Mouse (Mus musculus) neural tube, embryonic 14.5 days (tissue): ENCODE data around the gene Akap6. TPM values are rescaled to one million over a fixed set of nuclear protein-coding genes. Genes with fewer than 3 reads are reported as not detected.
A peak's percentile ranks its signal among the peaks of the same experiment; 100 is the strongest.

Source experiments
- ATAC-seq: fragments of 200-750 bp; cut with Nextera tagmentation; 2 replicates; pipeline ENCODE4 v1.8.0; 2017; ENCODE audit warnings: low read depth, mild to moderate bottlenecking, moderate TSS enrichment, moderate library complexity
- H3K27ac ChIP-seq: fragments of 300-500 bp; sonication (generic); 2 replicates; pipeline ENCODE4 v1.5.1; 2014; ENCODE audit warnings: low read depth, mild to moderate bottlenecking, control low read depth, low read length, moderate library complexity, mixed read lengths
- H3K27me3 ChIP-seq: fragments of 300-500 bp; sonication (generic); 2 replicates; pipeline ENCODE4 v1.6.1; 2014; ENCODE audit warnings: low read length; ENCODE audit not compliant: control insufficient read depth, insufficient read depth
- H3K36me3 ChIP-seq: fragments of 300-500 bp; sonication (generic); 2 replicates; pipeline ENCODE4 v1.6.1; 2014; ENCODE audit warnings: low read length, mixed read lengths; ENCODE audit not compliant: control insufficient read depth, insufficient read depth
- H3K4me1 ChIP-seq: fragments of 300-500 bp; sonication (generic); 2 replicates; pipeline ENCODE4 v1.6.1; 2014; ENCODE audit warnings: low read length; ENCODE audit not compliant: control insufficient read depth, insufficient read depth
- H3K4me2 ChIP-seq: fragments of 300-500 bp; sonication (generic); 2 replicates; pipeline ENCODE4 v1.6.1; 2014; ENCODE audit warnings: mild to moderate bottlenecking, low read depth, low read length, control low read depth
- H3K4me3 ChIP-seq: fragments of 300-500 bp; sonication (generic); 2 replicates; pipeline ENCODE4 v1.5.1; 2014; ENCODE audit warnings: low read depth, low read length, control low read depth, mixed read lengths
- H3K9ac ChIP-seq: fragments of 300-500 bp; sonication (generic); replicated peaks from 2 replicates; pipeline ENCODE4 v1.6.1; 2014; ENCODE audit warnings: low read depth, mild to moderate bottlenecking, control low read depth, low read length, mixed read lengths
- H3K9me3 ChIP-seq: fragments of 300-500 bp; sonication (generic); 2 replicates; pipeline ENCODE4 v1.6.1; 2016; ENCODE audit warnings: low read length; ENCODE audit not compliant: control insufficient read depth
- WGBS: fragments of 180-500 bp; shearing (Covaris S2); extraction: QIAGEN DNeasy Blood & Tissue Kit; methylation state at CpG from one replicate; pipeline ENCODE4 v1.1.7; 2014; 5-methylcytosine and 5-hydroxymethylcytosine counted together
- polyA plus RNA-seq: library from polyadenylated mRNA; unstranded; fragments of >200 nt; fragmentation: Nextera tagmentation; extraction: Ambion mirVana; gene quantifications from 2 replicates; pipeline ENCODE4 v1.2.1, GENCODE M21; 2014

The Akap6 gene
- polyA plus RNA-seq = 40.4 and 44.0 TPM in 2 replicates

GRCm38 (mm10) chr12:52699146-52699545 lies at the start of gene Akap6:
Gene Akap6 (plus strand): TSS chr12:52699383.
- peak within 1 kb of the TSS; percentile 68 for H3K9ac ChIP-seq
- peak within 1 kb of the TSS; percentile 79 for H3K4me2 ChIP-seq
- peak; percentile 86 for ATAC-seq
- peak within 1 kb of the TSS; percentile 58 for H3K4me3 ChIP-seq
- 8% methylated on average over 6 of the region's 6 CpGs for WGBS
- H3K4me1 ChIP-seq = peaks cover 32% of the 10 kb centered on the region
- no peaks in the 10 kb centered on the region for H3K9me3 ChIP-seq
- no peaks in the 10 kb centered on the region for H3K36me3 ChIP-seq
- peak within 1 kb of the TSS; percentile 90 for H3K27ac ChIP-seq
- H3K27me3 ChIP-seq = no peaks in the 10 kb centered on the region

DNA sequence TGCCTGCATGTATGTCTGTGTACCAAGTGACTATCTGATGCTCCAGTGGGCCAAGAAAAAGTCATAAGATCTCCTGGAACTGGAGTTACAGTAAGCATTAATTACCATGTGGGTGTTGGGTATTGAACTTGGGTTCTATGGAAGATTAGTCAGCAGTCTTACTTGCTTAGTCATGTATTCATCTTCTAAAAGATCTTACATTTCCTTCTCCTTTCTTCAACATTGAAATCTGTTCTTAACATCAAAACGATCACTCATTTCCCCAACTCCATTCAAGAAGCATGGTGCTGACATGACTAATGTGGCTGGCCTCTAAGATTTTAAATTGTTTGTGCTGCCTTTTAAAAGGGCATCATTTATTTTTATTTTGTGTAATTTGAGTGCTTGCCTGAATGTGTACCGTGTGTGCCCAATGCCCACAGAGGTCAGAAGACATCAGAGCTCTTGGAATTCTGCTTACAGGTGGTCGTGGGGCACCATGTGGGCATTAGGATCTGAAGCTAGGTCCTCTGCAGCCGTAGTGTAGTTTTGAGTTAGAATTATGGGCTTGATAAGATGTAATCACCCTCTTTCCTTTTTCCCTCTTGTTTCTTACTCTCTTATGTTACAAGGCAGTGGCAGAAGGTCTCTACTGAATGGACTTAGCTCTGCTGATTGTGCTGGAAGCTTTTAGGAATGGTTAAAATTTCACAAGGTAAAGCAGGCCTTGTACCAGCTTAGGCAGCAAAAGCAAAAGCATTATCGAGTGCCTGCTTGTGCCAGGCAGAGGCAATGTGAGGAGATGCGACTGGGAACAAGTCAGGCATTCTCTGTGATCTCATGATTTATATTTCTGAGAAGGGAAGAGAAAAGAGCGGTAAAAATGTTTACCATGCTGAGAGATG lies 36.0 kb upstream of the Akap6 start:
- no peak overlapping the region for H3K4me2 ChIP-seq
- no peak overlapping the region for H3K4me3 ChIP-seq
- WGBS = 82% methylated on average over 7 of the region's 7 CpGs
- H3K9me3 ChIP-seq = no peaks in the 10 kb centered on the region
- H3K27ac ChIP-seq = no peak overlapping the region
- ATAC-seq = no peak
- no peak overlapping the region for H3K9ac ChIP-seq
- no peaks in the 10 kb centered on the region for H3K36me3 ChIP-seq
- H3K27me3 ChIP-seq = no peaks in the 10 kb centered on the region
- H3K4me1 ChIP-seq = no peaks in the 10 kb centered on the region

- H3K4me2 ChIP-seq = no peak overlapping the region
- H3K9me3 ChIP-seq = no peaks in the 10 kb centered on the region
- ATAC-seq = no peak
- H3K4me1 ChIP-seq = no peaks in the 10 kb centered on the region
- H3K4me3 ChIP-seq = no peak overlapping the region
- 86% methylated on average over 5 of the region's 5 CpGs for WGBS
- H3K36me3 ChIP-seq = no peaks in the 10 kb centered on the region
- H3K27me3 ChIP-seq = no peaks in the 10 kb centered on the region
- no peak overlapping the region for H3K9ac ChIP-seq
- H3K27ac ChIP-seq = no peak overlapping the region
These were observed 34.2 kb upstream of the Akap6 start for GRCm38 (mm10) chr12:52664944-52665343.

DNA sequence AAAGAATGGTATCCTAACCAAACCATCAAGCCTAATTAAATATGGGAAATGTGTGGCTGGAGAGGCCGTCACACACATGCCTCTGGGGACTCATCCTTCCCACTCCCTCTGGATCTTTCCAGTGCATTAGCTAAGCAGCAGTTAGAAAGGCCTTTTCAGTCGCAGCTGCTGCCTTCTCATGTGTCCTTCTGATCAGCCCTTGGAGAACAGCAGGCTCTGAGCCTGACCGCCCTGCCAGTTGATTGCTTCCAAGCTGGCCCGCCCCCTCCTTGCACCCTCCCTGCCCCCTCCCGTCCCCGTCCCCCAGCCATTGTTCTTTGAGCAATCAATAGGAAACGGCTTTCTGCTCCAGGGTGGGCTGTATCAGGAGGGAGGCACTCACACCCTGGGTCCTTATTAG lies 27.7 kb upstream of the Akap6 start:
- no peaks in the 10 kb centered on the region for H3K36me3 ChIP-seq
- no peaks in the 10 kb centered on the region for H3K27me3 ChIP-seq
- H3K9ac ChIP-seq = no peak overlapping the region; the same call in 1 of the 2 replicates
- H3K4me1 ChIP-seq = peaks cover 7% of the 10 kb centered on the region; the same call in 1 of the 2 replicates
- H3K4me2 ChIP-seq = peak overlapping the region; percentile 4; the same call in 1 of the 2 replicates
- WGBS = 1% methylated on average over 7 of the region's 7 CpGs
- no peaks in the 10 kb centered on the region for H3K9me3 ChIP-seq
- H3K4me3 ChIP-seq = no peak overlapping the region
- peak; percentile 90 for ATAC-seq
- H3K27ac ChIP-seq = peak overlapping the region; percentile 62

- H3K4me2 ChIP-seq = no peak overlapping the region; the same call in 1 of the 2 replicates
These were observed 27.2 kb upstream of the Akap6 start for GRCm38 (mm10) chr12:52671943-52672342.

DNA sequence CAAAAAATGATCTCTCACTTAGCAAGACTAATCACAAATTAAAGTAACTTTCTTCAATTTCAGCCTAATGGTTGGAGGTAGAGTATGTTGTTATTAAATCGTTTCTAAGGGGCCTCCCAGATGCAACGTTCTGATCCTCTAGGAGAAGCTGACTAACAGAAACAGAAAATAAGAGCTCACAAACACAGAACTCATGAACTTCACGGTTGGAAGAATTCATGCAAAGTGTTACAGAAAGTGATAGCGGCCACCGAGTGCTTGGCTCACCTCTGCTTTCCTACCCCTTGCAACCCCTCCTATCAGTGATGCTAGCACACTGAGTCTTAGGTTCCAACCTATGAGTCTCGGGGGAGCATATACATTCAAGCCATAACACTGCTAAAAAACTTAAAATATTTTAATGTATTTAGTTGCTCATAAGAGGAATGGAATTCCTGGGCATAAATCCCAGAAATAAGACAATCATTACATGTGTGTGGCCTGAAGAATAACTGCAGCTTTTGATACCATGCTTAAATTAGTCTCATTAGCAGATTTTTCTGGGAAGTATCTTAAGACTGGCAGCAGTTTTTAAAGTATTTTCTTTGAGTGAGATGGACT lies 25.7 kb upstream of the Akap6 start:
- Histone ChIP-seq H3K27me3 (no peaks in the 10 kb centered on the region), H3K4me3 (no peak overlapping the region), H3K9me3 (no peaks in the 10 kb centered on the region), H3K36me3 (no peaks in the 10 kb centered on the region), H3K4me2 (no peak overlapping the region), H3K27ac (no peak overlapping the region), H3K9ac (no peak overlapping the region), H3K4me1 (peaks cover 7% of the 10 kb centered on the region; the same call in 1 of the 2 replicates)
- ATAC-seq = no peak
- WGBS = 73% methylated on average over 6 of the region's 6 CpGs

More at GRCm38 (mm10) chr12:52671943-52672342, 27.2 kb upstream of the Akap6 start:
- no peaks in the 10 kb centered on the region for H3K27me3 ChIP-seq
- H3K36me3 ChIP-seq = no peaks in the 10 kb centered on the region
- 15% methylated on average over 6 of the region's 6 CpGs for WGBS
- no peaks in the 10 kb centered on the region for H3K9me3 ChIP-seq
- H3K4me3 ChIP-seq = no peak overlapping the region
- H3K4me1 ChIP-seq = peaks cover 7% of the 10 kb centered on the region; the same call in 1 of the 2 replicates
- peak; percentile 31; the same call in 1 of the 2 replicates for ATAC-seq
- H3K27ac ChIP-seq = peak overlapping the region; percentile 62; the same call in 1 of the 2 replicates
- H3K9ac ChIP-seq = no peak overlapping the region; the same call in 1 of the 2 replicates

GRCm38 (mm10) chr12:52675010-52675409 lies 24.2 kb upstream of the Akap6 start:
- no peak overlapping the region for H3K4me2 ChIP-seq

DNA sequence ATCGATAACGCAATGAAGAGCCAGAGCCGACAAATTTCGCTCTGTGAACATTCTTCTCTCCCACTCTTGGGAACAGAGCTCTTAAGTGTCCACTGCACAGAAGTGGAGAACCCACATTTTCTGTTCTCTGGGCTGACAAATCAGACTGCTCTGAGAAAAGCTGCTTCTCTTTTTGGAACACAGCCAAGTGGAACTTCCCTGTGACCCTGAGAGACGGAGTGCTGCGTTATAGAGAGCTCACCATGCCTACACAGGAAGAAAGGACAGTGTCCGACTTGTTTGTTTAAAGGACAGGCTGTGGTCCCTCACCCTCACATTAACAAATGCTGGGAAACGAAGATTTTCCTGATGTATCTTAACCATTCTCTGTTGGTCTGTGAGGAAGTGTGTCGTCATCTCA lies 11.8 kb upstream of the Akap6 start:
- Histone ChIP-seq H3K4me3 (no peak overlapping the region), H3K4me2 (no peak overlapping the region), H3K4me1 (no peaks in the 10 kb centered on the region), H3K27ac (no peak overlapping the region), H3K9me3 (no peaks in the 10 kb centered on the region), H3K9ac (no peak overlapping the region), H3K27me3 (no peaks in the 10 kb centered on the region), H3K36me3 (no peaks in the 10 kb centered on the region)
- no peak for ATAC-seq
- WGBS = 58% methylated on average over 9 of the region's 9 CpGs

More at GRCm38 (mm10) chr12:52675010-52675409, 24.2 kb upstream of the Akap6 start:
- peaks cover 7% of the 10 kb centered on the region; the same call in 1 of the 2 replicates for H3K4me1 ChIP-seq
- 0 out of 2 replicates have a peak overlapping the region, but pooled peaks have one; percentile 2 for H3K27ac ChIP-seq
- H3K36me3 ChIP-seq = no peaks in the 10 kb centered on the region
- ATAC-seq = peak; percentile 75; the same call in 1 of the 2 replicates
- H3K9ac ChIP-seq = no peak overlapping the region
- H3K9me3 ChIP-seq = no peaks in the 10 kb centered on the region
- no peak overlapping the region for H3K4me3 ChIP-seq
- no peaks in the 10 kb centered on the region for H3K27me3 ChIP-seq
- 13% methylated on average over 4 of the region's 4 CpGs for WGBS

GRCm38 (mm10) chr12:52688712-52689111 lies 10.5 kb upstream of the Akap6 start:
- H3K36me3 ChIP-seq = no peaks in the 10 kb centered on the region
- no peak overlapping the region for H3K9ac ChIP-seq
- no peaks in the 10 kb centered on the region for H3K9me3 ChIP-seq
- no peak overlapping the region for H3K4me3 ChIP-seq
- no peak overlapping the region for H3K27ac ChIP-seq
- H3K4me1 ChIP-seq = no peaks in the 10 kb centered on the region
- no peak overlapping the region for H3K4me2 ChIP-seq
- no peaks in the 10 kb centered on the region for H3K27me3 ChIP-seq
- no peak for ATAC-seq
- 97% methylated on average over 2 of the region's 2 CpGs for WGBS
